Mouse (Mus musculus) heart, postnatal 14 days (tissue): ENCODE measurements at regions not wholly inside any gene's neighbourhood (a gene's known extent, or its start where the extent isn't known, plus 50 kb on each side); places are given as distances from the start of the nearest gene placed in this dataset.

Source experiments
- DNase-seq, 2 experiments: peaks; one replicate each; pipeline ENCODE4 v3.0.0; 2021 to 2022
- intact Hi-C: fragments of 180-260 bp; cut with DNase I; formaldehyde crosslinking; loops from one replicate; pipeline ENCODE4 v1.15.1; 2025

- no peak for DNase-seq
- intact Hi-C loops: no loop called here
Observed at GRCm38 (mm10) chr1:63928361-63928760, 159.3 kb upstream of the 4933402D24Rik start.

- intact Hi-C loops: no loop called here
- DNase-seq: no peak
Observed at GRCm38 (mm10) chr1:63920181-63920933, 151.3 kb upstream of the 4933402D24Rik start.

DNA sequence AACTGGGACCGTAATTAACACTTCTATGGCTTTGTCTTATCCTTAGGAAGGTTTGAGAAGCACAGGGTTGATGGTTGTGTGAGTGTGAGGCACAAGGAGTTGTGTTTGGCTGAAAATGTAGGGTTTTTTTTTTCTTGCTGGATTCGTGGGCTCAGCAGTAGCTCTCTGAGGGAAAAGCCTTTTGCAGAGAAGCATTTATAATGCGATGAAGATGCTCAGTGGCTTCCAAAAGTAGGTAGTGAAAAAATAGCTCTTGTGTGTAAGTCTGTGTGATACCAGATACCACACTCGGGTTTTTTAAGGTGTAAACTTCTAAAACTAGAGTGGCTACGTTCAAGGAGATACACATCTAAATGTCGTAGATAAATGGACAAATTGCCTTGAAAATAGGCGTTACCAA, 149.1 kb upstream of the 4933402D24Rik start:
- DNase-seq: no peak
- intact Hi-C loops: no loop called here

- intact Hi-C loops: no loop called here
- no peak for DNase-seq
Observed at GRCm38 (mm10) chr1:63916907-63917650, 148.0 kb upstream of the 4933402D24Rik start.

DNA sequence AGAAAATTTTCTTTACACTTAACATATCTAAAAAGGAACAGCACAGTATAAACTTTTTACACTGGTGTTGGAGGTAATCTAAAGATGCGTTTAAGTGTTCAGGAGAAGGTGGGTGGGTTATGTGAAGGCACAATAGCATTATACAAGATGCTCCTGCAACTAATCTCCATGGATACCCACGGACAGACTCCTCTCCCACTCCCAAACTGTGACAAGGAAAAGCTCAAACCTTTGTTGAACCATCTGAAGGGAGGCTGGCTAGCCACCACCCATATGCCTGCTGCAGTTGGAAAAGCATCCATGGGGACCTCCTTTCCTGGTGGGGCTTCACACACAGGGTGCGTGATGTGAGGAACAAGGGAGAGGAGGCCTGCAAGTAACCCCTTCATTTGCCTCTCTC, 141.7 kb upstream of the 4933402D24Rik start:
- DNase-seq: no peak
- intact Hi-C loops: no loop called here

GRCm38 (mm10) chr1:63909191-63909590, 140.1 kb upstream of the 4933402D24Rik start:
- intact Hi-C loops: no loop called here

DNA sequence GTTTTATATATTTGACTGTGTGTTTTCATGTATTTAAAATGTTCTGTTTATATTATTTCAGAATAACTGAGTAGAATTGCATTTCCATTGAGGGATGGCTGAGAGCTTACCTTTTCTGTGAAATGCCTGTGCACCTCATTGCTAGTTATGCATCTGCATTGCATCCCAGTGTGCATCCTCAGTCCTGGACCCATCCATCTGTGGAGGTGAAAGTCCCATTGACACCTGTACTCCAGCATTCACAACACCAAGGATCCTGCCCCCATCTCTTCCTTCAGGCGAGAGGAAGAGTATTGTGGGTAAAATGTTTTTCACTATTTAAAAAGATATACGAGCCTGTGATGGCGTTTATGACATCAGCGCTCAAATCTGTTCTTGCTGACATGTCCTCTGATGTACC, 134.6 kb upstream of the 4933402D24Rik start:
- intact Hi-C loops: no loop called here
- no peak for DNase-seq

More at GRCm38 (mm10) chr1:63909191-63909590, 140.1 kb upstream of the 4933402D24Rik start:
- DNase-seq: no peak

GRCm38 (mm10) chr1:63903201-63903600, 134.1 kb upstream of the 4933402D24Rik start:
- DNase-seq: peak in 1 of 2 experiments; percentile 16
- intact Hi-C loops: no loop called here

GRCm38 (mm10) chr1:63902391-63902790, 133.3 kb upstream of the 4933402D24Rik start:
- intact Hi-C loops: no loop called here
- peak; percentile 22 to 45 for DNase-seq

GRCm38 (mm10) chr1:63899631-63900577, 130.8 kb upstream of the 4933402D24Rik start:
- intact Hi-C loops: no loop called here
- DNase-seq: peak; percentile 23 to 39

- DNase-seq: no peak
- intact Hi-C loops: no loop called here
Observed at GRCm38 (mm10) chr1:63898766-63899165, 129.7 kb upstream of the 4933402D24Rik start.

- DNase-seq: no peak
- intact Hi-C loops: no loop called here
Observed at GRCm38 (mm10) chr1:63897556-63897955, 128.5 kb upstream of the 4933402D24Rik start.

DNA sequence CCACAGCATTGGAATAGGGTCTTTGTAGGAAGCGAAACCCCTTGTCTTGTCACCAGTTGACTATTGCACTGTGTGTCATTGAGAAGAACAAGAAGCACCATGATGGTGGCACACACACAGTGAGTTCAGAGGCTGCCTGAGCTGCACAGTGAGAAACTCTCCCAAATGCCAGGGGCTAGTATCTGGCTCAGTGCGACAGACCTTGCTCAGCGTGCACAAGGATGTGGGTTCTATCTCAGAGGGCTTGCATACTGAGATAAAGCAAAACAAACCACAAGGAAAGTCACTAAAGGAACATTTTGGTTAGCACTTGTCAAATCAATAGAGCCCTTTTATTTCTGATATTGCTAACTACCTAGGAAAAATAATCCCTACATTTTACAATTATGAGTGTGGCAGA, 110.5 kb upstream of the 4933402D24Rik start:
- no peak for DNase-seq
- intact Hi-C loops: loop anchor here (10.0 kb wide), 1 partner anchor 115 kb away; the partner anchor contains the start of gene 4933402D24Rik

DNA sequence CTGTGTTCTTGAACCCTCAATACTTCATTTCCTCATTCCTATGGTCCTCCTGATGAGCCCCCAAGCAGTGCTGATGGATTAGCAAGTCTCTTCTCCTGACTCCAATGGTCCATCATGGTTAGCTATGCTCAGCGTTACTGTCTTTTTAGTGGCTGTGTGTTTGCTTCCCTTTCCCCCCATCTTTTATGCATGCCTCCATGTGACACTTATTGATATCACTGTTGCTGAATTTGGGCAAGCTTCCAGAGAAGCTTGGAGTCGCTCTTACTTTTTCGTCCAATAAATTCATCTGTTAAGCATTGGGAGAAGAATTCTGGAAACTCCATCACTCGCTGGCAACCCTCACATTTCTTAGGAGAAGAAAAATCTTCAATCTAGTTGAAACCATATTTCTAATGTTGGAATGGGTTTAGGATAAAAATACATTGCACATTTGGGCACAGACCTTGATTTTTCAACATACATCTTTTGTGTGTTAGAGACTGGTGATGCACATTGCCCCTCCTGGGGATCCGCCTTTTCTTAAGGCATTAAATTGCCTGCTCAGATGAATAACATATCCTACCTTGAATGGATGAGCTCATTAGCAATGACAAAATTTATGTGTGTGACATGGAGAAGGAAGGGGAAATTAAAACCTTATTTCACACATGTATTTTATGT, 107.7 kb upstream of the 4933402D24Rik start:
- DNase-seq: no peak
- intact Hi-C loops: loop anchor here (10.0 kb wide), 1 partner anchor 112 kb away; the partner anchor contains the start of gene 4933402D24Rik

DNA sequence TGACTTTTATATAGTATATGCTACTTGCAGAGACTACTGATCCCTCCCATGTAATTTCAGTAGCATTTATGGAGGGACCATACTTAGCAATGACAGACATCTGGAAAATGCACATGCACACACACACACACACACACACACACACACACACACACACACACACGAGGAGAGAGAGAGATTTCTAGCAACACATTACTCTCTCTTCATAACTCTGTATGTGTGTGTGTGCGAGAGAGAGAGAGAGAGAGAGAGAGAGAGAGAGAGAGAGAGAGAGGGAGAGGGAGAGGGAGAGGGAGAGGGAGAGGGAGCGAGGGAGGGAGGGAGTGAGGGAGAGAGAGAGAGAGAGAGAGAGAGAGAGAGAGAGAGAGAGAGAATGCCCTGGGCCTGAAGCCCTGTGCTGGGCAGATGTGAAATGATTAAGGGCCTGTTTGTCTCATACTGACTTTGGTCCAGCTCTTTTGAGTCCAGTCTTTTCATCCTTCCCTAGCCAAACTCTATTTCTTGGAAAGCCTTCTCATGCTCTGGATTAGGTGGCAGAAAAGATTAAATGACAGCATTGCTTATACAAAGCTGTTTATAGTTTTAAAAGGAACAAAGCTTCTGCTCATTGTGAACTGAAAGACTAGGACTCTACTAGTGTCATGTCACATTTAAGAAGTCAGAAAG, 106.4 kb upstream of the 4933402D24Rik start:
- no peak for DNase-seq
- intact Hi-C loops: loop anchor here (10.0 kb wide), 1 partner anchor 111 kb away; the partner anchor contains the start of gene 4933402D24Rik

GRCm38 (mm10) chr1:63871831-63872230, 102.8 kb upstream of the 4933402D24Rik start:
- DNase-seq: no peak
- intact Hi-C loops: loop anchor here (10.0 kb wide), 1 partner anchor 107 kb away; the partner anchor contains the start of gene 4933402D24Rik

- no peak for DNase-seq
- intact Hi-C loops: no loop called here
Observed at GRCm38 (mm10) chr1:63869342-63869741, 100.3 kb upstream of the 4933402D24Rik start.

GRCm38 (mm10) chr1:63857933-63858649, 89.0 kb upstream of the 4933402D24Rik start:
- DNase-seq: no peak
- intact Hi-C loops: no loop called here

DNA sequence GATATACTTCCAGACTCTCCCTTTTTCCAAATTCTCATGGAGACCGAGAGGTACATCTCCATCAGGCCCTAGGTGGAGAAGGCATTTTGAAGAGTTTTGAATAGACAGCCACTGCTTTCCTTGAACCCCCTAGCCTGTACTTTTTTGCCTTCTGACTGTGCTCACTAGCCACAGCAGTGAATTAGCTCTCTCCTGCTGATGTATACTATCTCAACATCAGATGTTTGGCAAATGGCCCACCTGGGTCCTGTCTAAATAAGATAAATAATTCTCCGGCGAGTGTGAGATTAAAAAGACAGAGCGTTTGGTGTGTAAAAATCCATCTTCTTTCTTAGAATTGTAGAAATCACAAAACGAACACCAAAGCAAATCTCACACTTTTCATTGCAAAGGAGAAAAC, 88.4 kb upstream of the 4933402D24Rik start:
- DNase-seq: no peak
- intact Hi-C loops: no loop called here
